Mouse (Mus musculus) liver, embryonic 18 days (tissue): ENCODE data around the gene Golim4. TPM values are rescaled to one million over a fixed set of nuclear protein-coding genes. Genes with fewer than 3 reads are reported as not detected.

ENCODE experiments used
- polyA plus RNA-seq: library from polyadenylated mRNA; depleted of rRNA; stranded (reverse); fragments of >200 nt; gene quantifications from 2 replicates; pipeline ENCODE4 v1.2.3, GENCODE M21; 2012; rRNA removed

Golim4 gene
- 24.2 and 30.8 TPM in 2 replicates for polyA plus RNA-seq

GRCm38 (mm10) chr3:75956551-75957302 lies at the start of gene Golim4:
Gene Golim4 (minus strand): TSS chr3:75956949.

Other genes starting within 250 kb of the Golim4 start
- not detected in 2 replicates for gene Gm29133, start 208.8 kb downstream of the Golim4 start, polyA plus RNA-seq
- 0.01 TPM in 1 of 2 replicates, not detected in the other for gene Fstl5, start 117.3 kb upstream of the Golim4 start, polyA plus RNA-seq